Mouse (Mus musculus) spleen, adult 18-20 months (tissue): ENCODE results near the gene Arv1.

Source experiments
- DNase-seq, 2 experiments: peaks; one replicate each; pipeline ENCODE4 v3.0.0; 2022; ENCODE audit warnings: mixed read lengths in 2 of 2

Gene Arv1

DNA sequence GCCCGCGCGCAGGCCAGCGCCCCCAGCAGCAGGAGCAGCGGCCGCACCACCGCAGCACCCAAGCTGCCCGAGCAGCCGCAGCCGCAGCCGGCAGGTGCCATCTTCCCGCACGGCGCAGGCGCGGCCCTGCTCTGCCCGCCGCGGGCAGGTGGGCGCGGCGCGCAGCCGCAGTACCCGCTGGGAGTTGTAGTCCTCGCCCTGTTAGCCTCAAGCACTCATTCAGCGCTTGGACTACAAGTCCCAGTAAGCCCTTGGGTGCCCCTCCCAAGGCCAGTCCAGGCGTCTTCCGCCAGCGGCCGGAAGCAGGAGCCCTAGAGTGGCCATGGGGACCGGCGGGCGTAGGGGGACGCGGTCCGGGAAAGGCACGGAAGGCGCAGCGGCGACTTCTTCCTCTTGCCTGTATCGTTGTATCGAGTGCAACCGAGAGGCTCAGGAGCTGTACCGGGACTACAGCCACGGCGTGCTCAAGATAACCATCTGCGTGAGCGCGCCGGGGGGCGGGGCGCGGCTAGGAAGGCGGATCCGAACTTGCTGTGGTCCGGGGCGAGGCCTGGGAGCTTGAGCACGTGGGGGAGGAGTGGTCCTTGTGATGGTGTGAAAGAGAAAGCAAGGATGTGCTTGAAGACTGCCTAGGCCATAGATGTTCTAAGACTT lies at the start of gene Arv1, which contains the start of gene Ttc13:
Gene Arv1 (plus strand): TSS at position 278 of the 654 bp plus-strand sequence.
Gene Ttc13 (minus strand): TSS at position 122 of the 654 bp plus-strand sequence.
- DNase-seq = peak; percentile 91 to 92

GRCm38 (mm10) chr8:124672345-124672744 lies 49.6 kb upstream of the Arv1 start:
- no peak for DNase-seq

- no peak for DNase-seq
Observed at GRCm38 (mm10) chr8:124676661-124677060, 45.3 kb upstream of the Arv1 start.

GRCm38 (mm10) chr8:124677078-124677477 lies 44.9 kb upstream of the Arv1 start:
- DNase-seq = no peak

DNA sequence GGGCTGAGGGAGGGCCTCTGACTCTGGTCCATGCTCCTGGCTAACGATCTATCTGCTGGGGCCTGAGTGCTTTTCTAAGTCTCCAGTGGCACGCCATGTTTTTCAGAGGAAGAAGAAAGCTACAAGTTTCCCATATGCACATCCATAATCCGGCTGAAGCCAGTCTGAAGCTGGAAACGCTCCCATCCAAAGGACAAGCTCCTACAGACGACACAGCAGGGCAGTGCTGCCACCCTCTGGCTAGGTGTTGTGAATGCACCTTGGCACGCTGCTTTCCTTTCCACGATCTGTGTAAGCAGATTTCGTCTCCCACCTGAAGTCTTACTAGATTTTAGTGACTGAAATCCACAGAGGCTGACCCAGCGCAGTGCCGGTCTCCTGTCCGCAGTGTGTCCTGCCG lies 44.5 kb upstream of the Arv1 start:
- DNase-seq = peak in 1 of 2 experiments; percentile 52

DNA sequence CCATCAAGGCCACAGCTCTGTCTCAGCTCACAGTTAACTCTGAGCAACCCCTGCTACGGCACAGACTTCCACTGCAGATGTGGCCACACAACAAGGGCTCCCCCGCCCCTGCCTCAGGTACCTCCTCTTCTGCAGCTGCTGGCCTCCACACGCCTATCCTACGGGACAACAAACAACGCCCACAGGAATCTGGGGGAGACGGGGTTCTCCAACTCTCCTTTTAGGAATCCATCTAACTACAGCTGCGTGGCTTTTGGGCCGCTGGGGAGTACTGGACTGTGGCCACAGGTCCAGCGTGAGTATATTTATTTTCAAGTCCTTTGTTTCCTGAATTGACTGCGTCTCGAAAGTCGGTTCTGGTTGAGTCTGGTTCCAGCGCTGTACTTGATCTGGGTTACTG lies 43.7 kb upstream of the Arv1 start:
- DNase-seq = no peak

DNA sequence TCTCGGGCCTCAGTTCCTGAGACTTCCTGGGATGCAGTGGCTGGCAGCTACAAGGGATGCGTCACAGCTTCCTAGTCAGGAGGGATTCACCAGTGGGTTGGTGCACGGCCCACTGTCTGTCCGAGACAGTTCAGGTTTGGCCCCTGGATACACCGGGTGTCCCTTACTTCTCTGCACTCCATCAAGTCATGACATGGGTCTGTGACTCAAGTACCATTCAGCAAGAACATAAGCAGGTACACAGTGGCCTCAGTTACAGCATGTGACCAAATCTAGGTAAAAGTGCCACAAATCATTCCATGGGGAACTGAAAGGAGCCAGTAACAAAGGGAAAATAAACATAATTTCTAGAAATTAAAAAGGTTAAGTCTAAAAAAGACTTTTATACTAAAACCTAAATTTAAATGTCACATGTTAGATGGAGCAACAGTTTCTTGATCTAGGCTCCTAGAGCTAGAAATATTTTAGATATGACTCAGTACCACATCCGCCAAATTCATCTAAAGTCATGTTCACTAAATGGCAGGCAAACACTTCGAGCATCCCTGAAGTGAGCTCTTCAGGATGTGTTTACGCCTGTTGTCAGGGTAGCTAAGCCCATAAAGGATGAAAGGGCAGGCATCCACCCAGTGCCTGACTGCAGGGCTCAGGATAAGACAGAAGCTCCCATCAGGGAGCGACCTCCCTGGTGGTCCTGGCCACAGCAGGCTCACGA lies 40.7 kb upstream of the Arv1 start:
- no peak for DNase-seq

- DNase-seq = no peak
Observed at GRCm38 (mm10) chr8:124681792-124682157, 40.2 kb upstream of the Arv1 start.

GRCm38 (mm10) chr8:124682218-124682617 lies 39.7 kb upstream of the Arv1 start:
- DNase-seq = no peak

GRCm38 (mm10) chr8:124688899-124689298 lies 33.0 kb upstream of the Arv1 start:
- no peak for DNase-seq

- no peak for DNase-seq
Observed at GRCm38 (mm10) chr8:124691706-124692105, 30.2 kb upstream of the Arv1 start.

- DNase-seq = no peak
Observed at GRCm38 (mm10) chr8:124695424-124696100, 26.4 kb upstream of the Arv1 start.

DNA sequence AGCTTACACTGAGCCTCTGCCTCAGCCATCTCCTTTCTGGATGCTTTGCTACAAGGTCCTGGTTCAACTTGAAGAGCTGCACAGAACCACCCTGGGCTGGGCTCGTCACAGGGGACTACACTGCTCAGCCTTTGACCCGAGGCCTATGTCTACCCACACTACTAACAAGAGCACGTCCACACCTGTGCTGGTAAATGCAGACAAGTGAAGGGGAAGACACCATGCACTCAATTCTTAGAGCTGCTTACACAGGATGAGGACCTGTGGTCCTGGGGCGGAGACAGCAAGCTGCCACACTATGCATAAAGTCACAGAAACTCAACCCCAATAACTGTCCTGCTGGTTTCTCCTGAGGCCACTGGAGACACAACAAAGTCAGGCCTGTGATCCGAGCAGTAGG lies 21.7 kb upstream of the Arv1 start:
- peak in 1 of 2 experiments; percentile 17 for DNase-seq

DNA sequence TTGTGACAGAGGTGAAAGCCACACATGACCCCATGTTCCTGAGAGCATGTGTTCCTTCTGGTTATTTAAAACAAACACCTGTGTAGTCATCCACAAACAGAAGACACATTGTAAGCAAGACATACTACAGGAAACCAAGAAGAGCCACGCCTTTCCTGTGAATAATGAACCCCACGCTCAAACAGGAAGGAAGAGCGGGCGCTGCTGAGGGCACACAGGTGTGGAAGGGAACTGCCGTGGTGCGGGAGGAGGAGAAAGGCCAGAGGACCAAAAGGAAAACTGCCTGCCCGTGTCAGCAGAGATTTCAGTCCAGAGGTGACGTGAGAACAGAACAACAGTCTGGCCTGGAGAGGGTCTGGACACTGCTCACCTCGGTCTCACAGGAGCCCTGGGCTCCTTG lies 20.9 kb upstream of the Arv1 start:
- DNase-seq = peak; percentile 56 to 58

DNA sequence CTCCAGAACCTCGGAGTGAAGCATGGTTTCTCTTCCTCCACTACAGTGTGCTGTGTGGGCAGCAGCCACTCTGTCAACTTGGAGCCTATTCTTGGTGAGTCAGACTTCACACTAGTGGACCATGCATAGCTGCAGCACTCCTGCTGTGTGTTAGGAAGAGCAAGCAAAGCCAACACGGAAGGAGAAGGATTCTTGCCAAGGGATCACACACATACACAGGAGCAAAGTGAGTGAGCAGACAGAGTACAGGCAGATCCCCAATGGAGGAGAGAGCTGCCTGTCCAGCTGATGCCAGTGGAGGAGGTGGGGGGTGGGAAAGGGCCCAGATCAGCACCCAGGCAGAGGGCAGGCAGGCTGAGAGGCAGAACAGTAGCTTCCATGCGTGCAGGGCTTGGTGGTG lies 19.8 kb upstream of the Arv1 start:
- DNase-seq = no peak

- no peak for DNase-seq
Observed at GRCm38 (mm10) chr8:124703526-124703925, 18.4 kb upstream of the Arv1 start.

- no peak for DNase-seq
Observed at GRCm38 (mm10) chr8:124704376-124704775, 17.6 kb upstream of the Arv1 start.

DNA sequence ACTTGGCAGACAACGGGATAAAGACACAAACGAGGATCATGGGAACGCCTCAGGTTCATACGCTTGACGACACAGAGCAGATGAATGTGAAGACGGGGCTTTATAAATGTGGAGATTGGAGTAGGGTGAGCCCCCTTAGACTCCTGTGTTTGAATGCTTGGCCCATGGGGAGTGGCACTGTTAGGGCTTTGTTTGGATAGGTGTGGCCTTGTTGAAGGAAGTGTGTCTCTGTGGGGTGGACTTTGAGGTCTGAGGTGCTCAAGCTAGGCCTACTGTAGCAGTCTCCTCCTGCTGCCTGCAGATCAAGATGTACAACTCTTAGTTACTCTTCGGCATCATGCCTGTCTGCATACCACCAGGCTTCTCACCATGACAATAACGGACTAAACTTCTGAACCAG lies 16.1 kb upstream of the Arv1 start:
- DNase-seq = no peak

DNA sequence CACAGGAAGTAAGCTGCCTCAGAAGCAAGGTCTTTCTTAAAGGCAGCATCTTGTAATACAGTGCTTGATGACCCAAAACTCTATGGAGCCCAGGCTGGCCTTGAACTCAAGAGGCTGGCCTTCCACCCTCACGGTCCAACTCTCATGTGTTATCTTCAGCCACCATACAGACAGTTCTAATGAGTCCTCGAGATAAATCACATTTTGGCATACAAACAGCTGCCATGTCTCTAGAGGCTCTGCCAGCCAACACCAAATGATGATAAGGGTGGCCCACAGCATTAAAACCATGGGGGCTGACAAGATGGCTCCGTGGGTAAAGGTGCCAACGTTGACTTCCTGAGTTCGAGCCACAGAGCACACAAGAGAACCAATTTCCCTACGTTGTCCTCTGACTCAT lies 8.7 kb upstream of the Arv1 start:
- no peak for DNase-seq

- no peak for DNase-seq
Observed at GRCm38 (mm10) chr8:124715736-124716135, 6.2 kb upstream of the Arv1 start.

DNA sequence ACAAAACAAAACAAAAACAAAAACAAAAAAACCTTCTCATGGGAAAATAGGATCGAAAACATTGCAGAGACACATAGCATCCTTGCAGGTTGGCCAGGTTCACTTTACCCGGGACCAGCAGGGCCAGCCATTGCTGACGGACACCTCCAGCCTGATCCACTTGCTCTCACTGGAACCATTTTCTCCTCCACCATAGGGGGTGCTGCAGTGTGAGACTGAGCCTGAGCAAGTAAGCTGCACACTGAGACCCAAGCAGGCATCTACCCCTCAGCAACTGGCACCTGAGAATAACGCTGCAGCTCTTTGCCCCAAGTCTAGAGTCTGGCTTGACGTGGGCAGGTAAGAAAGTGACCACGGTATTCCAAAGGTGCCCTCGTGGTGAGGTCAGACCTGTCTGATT lies 1.8 kb upstream of the Arv1 start:
- DNase-seq = no peak

GRCm38 (mm10) chr8:124720938-124721861 lies 739 bp upstream of the Arv1 start:
- no peak for DNase-seq

DNA sequence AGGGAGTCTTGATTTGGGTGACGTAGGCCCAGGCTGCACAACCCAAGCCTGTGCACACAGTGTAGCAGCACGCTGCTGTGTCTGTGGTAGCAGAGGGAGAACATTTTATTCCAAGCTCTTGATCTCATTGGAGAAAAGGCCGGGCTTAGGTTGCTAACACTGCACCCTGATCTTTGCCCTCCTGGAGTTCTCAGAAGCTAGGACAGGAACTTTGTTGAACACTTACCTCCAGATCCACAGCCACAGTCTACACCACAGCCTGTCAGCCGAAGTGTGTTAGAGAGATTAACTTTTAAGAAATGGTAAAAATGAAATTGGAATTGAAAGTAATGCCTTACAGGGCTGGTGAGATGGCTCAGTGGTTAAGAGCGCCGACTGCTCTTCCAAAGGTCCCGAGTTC lies 2.4 kb downstream of the Arv1 start:
- DNase-seq = no peak
